Mouse (Mus musculus) brain, embryonic 18.5 days (tissue): ENCODE measurements around the gene Scml4.

Experiments
- DNase-seq: peaks from one replicate; pipeline ENCODE4 v3.0.0-alpha.2; 2012; ENCODE audit warnings: low read depth, low spot score

Gene Scml4

GRCm38 (mm10) chr10:42901361-42901760, 41.2 kb downstream of the Scml4 start:
- no peak for DNase-seq

GRCm38 (mm10) chr10:42903054-42903453, 42.9 kb downstream of the Scml4 start:
- no peak for DNase-seq

- no peak for DNase-seq
Observed at GRCm38 (mm10) chr10:42908562-42908961, 48.4 kb downstream of the Scml4 start.

- no peak for DNase-seq
Observed at GRCm38 (mm10) chr10:42910567-42910966, 50.4 kb downstream of the Scml4 start.

- DNase-seq = no peak
Observed at GRCm38 (mm10) chr10:42912056-42912455, 51.9 kb downstream of the Scml4 start.

- DNase-seq = no peak
Observed at GRCm38 (mm10) chr10:42913196-42913595, 53.0 kb downstream of the Scml4 start.

- no peak for DNase-seq
Observed at GRCm38 (mm10) chr10:42914146-42914545, 54.0 kb downstream of the Scml4 start.

- DNase-seq = no peak
Observed at GRCm38 (mm10) chr10:42917355-42917754, 57.2 kb downstream of the Scml4 start.

- DNase-seq = no peak
Observed at GRCm38 (mm10) chr10:42919786-42920185, 59.6 kb downstream of the Scml4 start.

- DNase-seq = no peak
Observed at GRCm38 (mm10) chr10:42925103-42925866, 65.1 kb downstream of the Scml4 start.

- no peak for DNase-seq
Observed at GRCm38 (mm10) chr10:42930121-42930650, 70.0 kb downstream of the Scml4 start.

- DNase-seq = no peak
Observed at GRCm38 (mm10) chr10:42932862-42933480, 72.8 kb downstream of the Scml4 start.

- no peak for DNase-seq
Observed at GRCm38 (mm10) chr10:42934672-42935071, 74.5 kb downstream of the Scml4 start.

GRCm38 (mm10) chr10:42936205-42936604, 76.0 kb downstream of the Scml4 start:
- no peak for DNase-seq

- DNase-seq = no peak
Observed at GRCm38 (mm10) chr10:42938361-42938760, 78.2 kb downstream of the Scml4 start.

- no peak for DNase-seq
Observed at GRCm38 (mm10) chr10:42939691-42940090, 79.5 kb downstream of the Scml4 start.

- no peak for DNase-seq
Observed at GRCm38 (mm10) chr10:42940193-42941050, 80.3 kb downstream of the Scml4 start.

GRCm38 (mm10) chr10:42941278-42941677, 81.1 kb downstream of the Scml4 start:
- no peak for DNase-seq

- peak; percentile 62 for DNase-seq
Observed at GRCm38 (mm10) chr10:42941697-42942221, 81.6 kb downstream of the Scml4 start.

GRCm38 (mm10) chr10:42942300-42942699, 82.1 kb downstream of the Scml4 start:
- DNase-seq = no peak

- no peak for DNase-seq
Observed at GRCm38 (mm10) chr10:42945316-42945715, 85.1 kb downstream of the Scml4 start.

- DNase-seq = no peak
Observed at GRCm38 (mm10) chr10:42947336-42947735, 87.2 kb downstream of the Scml4 start.
